Mouse (Mus musculus): ENCODE results near the gene Ptn. TPM values are rescaled to one million over a fixed set of nuclear protein-coding genes. Genes with fewer than 3 reads are reported as not detected.
"Not testable (repeated sequence)": the region's sequence is repeated elsewhere in the genome, so short reads cannot be mapped to it uniquely, and the experiment has no call there.

The Ptn gene
- polyA plus RNA-seq, 1 experiment from 2014 or later = 149 TPM

GRCm38 (mm10) chr6:36735622-36736021 is 74.4 kb downstream of the Ptn start:
- not testable (repeated sequence) for ATAC-seq (ENCODE audit: borderline replicate concordance, extremely low read depth, low FRiP score, low TSS enrichment); H3K9me3 ChIP-seq; H3K4me2 ChIP-seq; H3K4me1 ChIP-seq; H3K4me3 ChIP-seq; H3K9ac ChIP-seq; H3K27me3 ChIP-seq; H3K27ac ChIP-seq; H3K36me3 ChIP-seq
- 79% methylated on average over 4 of the region's 4 CpGs for WGBS

GRCm38 (mm10) chr6:36729811-36730210 is 80.2 kb downstream of the Ptn start:
- not testable (repeated sequence) for H3K4me2 ChIP-seq; H3K36me3 ChIP-seq; H3K27ac ChIP-seq; H3K27me3 ChIP-seq; H3K4me3 ChIP-seq; H3K4me1 ChIP-seq; H3K9ac ChIP-seq; H3K9me3 ChIP-seq; ATAC-seq (ENCODE audit: borderline replicate concordance, extremely low read depth, low FRiP score, low TSS enrichment)
- 95% methylated on average over 7 of the region's 7 CpGs for WGBS

GRCm38 (mm10) chr6:36728079-36728478 is 81.9 kb downstream of the Ptn start:
- Histone ChIP-seq H3K9me3 (no peaks in the 10 kb centered on the region; the same call in 1 of the 2 replicates), H3K4me1 (no peaks in the 10 kb centered on the region), H3K4me2 (no peak overlapping the region), H3K27me3 (no peaks in the 10 kb centered on the region), H3K36me3 (peaks cover 5% of the 10 kb centered on the region; the same call in 1 of the 2 replicates), H3K27ac (no peak overlapping the region), H3K9ac (no peak overlapping the region), H3K4me3 (no peak overlapping the region)
- no peak; the same call in 1 of the 2 replicates for ATAC-seq (ENCODE audit: borderline replicate concordance, extremely low read depth, low FRiP score, low TSS enrichment)
- WGBS = 54% methylated on average over 7 of the region's 7 CpGs

GRCm38 (mm10) chr6:36725509-36726160 is 84.4 kb downstream of the Ptn start:
- Histone ChIP-seq H3K4me3 (no peak overlapping the region), H3K4me1 (no peaks in the 10 kb centered on the region), H3K4me2 (no peak overlapping the region), H3K27ac (no peak overlapping the region), H3K9me3 (no peaks in the 10 kb centered on the region), H3K36me3 (peaks cover 2% of the 10 kb centered on the region; the same call in 1 of the 2 replicates), H3K27me3 (no peaks in the 10 kb centered on the region), H3K9ac (no peak overlapping the region)
- peak; percentile 31; the same call in 1 of the 2 replicates for ATAC-seq (ENCODE audit: borderline replicate concordance, extremely low read depth, low FRiP score, low TSS enrichment)
- WGBS = 36% methylated on average over 3 of the region's 3 CpGs

GRCm38 (mm10) chr6:36722769-36723549 is 87.1 kb downstream of the Ptn start:
- ATAC-seq (ENCODE audit: borderline replicate concordance, extremely low read depth, low FRiP score, low TSS enrichment) = no peak
- 56% methylated on average over 5 of the region's 5 CpGs for WGBS

GRCm38 (mm10) chr6:36713329-36713728 is 96.7 kb downstream of the Ptn start:
- no peaks in the 10 kb centered on the region for H3K36me3 ChIP-seq
- H3K4me2 ChIP-seq = no peak overlapping the region
- no peak overlapping the region for H3K9ac ChIP-seq
- no peak overlapping the region for H3K4me3 ChIP-seq
- no peak for ATAC-seq (ENCODE audit: borderline replicate concordance, extremely low read depth, low FRiP score, low TSS enrichment)
- H3K27ac ChIP-seq = no peak overlapping the region
- WGBS = 92% methylated on average over 4 of the region's 4 CpGs
- H3K27me3 ChIP-seq = no peaks in the 10 kb centered on the region
- H3K9me3 ChIP-seq = no peaks in the 10 kb centered on the region
- H3K4me1 ChIP-seq = no peaks in the 10 kb centered on the region

More at GRCm38 (mm10) chr6:36722769-36723549, 87.1 kb downstream of the Ptn start:
- Histone ChIP-seq H3K27me3 (no peaks in the 10 kb centered on the region), H3K4me1 (no peaks in the 10 kb centered on the region), H3K36me3 (no peaks in the 10 kb centered on the region), H3K9me3 (no peaks in the 10 kb centered on the region), H3K4me2 (no peak overlapping the region), H3K27ac (no peak overlapping the region), H3K4me3 (no peak overlapping the region), H3K9ac (no peak overlapping the region)

- 50% methylated on average over 3 of the region's 3 CpGs for WGBS
- H3K4me3 ChIP-seq = no peak overlapping the region
- no peaks in the 10 kb centered on the region for H3K27me3 ChIP-seq
- no peak overlapping the region for H3K27ac ChIP-seq
- H3K4me1 ChIP-seq = no peaks in the 10 kb centered on the region
- ATAC-seq (ENCODE audit: borderline replicate concordance, extremely low read depth, low FRiP score, low TSS enrichment) = no peak
- H3K36me3 ChIP-seq = no peaks in the 10 kb centered on the region
- H3K9me3 ChIP-seq = no peaks in the 10 kb centered on the region
- H3K9ac ChIP-seq = no peak overlapping the region
- no peak overlapping the region for H3K4me2 ChIP-seq
Observed at GRCm38 (mm10) chr6:36695481-36695880, 114.5 kb downstream of the Ptn start.

GRCm38 (mm10) chr6:36691497-36691896 is 118.5 kb downstream of the Ptn start:
- no peaks in the 10 kb centered on the region for H3K9me3 ChIP-seq
- no peak overlapping the region for H3K9ac ChIP-seq
- no peak overlapping the region for H3K27ac ChIP-seq
- no peak overlapping the region for H3K4me2 ChIP-seq
- no peaks in the 10 kb centered on the region for H3K27me3 ChIP-seq
- H3K36me3 ChIP-seq = no peaks in the 10 kb centered on the region
- no peaks in the 10 kb centered on the region for H3K4me1 ChIP-seq
- ATAC-seq (ENCODE audit: borderline replicate concordance, extremely low read depth, low FRiP score, low TSS enrichment) = peak; percentile 31; the same call in 1 of the 2 replicates
- 19% methylated on average over 1 of the region's 1 CpGs for WGBS
- no peak overlapping the region for H3K4me3 ChIP-seq

GRCm38 (mm10) chr6:36690941-36691340 is 119.1 kb downstream of the Ptn start:
- no peak overlapping the region for H3K4me3 ChIP-seq
- WGBS = 79% methylated on average over 4 of the region's 4 CpGs
- no peak overlapping the region for H3K4me2 ChIP-seq
- H3K9me3 ChIP-seq = no peaks in the 10 kb centered on the region
- no peaks in the 10 kb centered on the region for H3K36me3 ChIP-seq
- no peak overlapping the region for H3K9ac ChIP-seq
- H3K4me1 ChIP-seq = no peaks in the 10 kb centered on the region
- H3K27ac ChIP-seq = no peak overlapping the region
- no peak for ATAC-seq (ENCODE audit: borderline replicate concordance, extremely low read depth, low FRiP score, low TSS enrichment)
- H3K27me3 ChIP-seq = no peaks in the 10 kb centered on the region

GRCm38 (mm10) chr6:36676710-36677691 is 133.0 kb downstream of the Ptn start:
- Histone ChIP-seq H3K4me3 (no peak overlapping the region), H3K9ac (no peak overlapping the region), H3K4me2 (no peak overlapping the region), H3K27ac (no peak overlapping the region), H3K9me3 (no peaks in the 10 kb centered on the region), H3K27me3 (no peaks in the 10 kb centered on the region), H3K4me1 (peaks cover 3% of the 10 kb centered on the region; the same call in 1 of the 2 replicates), H3K36me3 (no peaks in the 10 kb centered on the region)
- WGBS = 43% methylated on average over 8 of the region's 8 CpGs
- peak; percentile 31; the same call in 1 of the 2 replicates for ATAC-seq (ENCODE audit: borderline replicate concordance, extremely low read depth, low FRiP score, low TSS enrichment)

GRCm38 (mm10) chr6:36672399-36673221 is 137.4 kb downstream of the Ptn start:
- Histone ChIP-seq H3K4me2 (no peak overlapping the region), H3K4me3 (no peak overlapping the region), H3K4me1 (peaks cover 3% of the 10 kb centered on the region; the same call in 1 of the 2 replicates), H3K9me3 (no peaks in the 10 kb centered on the region), H3K36me3 (no peaks in the 10 kb centered on the region), H3K27me3 (no peaks in the 10 kb centered on the region), H3K27ac (peak overlapping the region; percentile 64; the same call in 1 of the 2 replicates), H3K9ac (no peak overlapping the region)
- ATAC-seq (ENCODE audit: borderline replicate concordance, extremely low read depth, low FRiP score, low TSS enrichment) = peak; percentile 14; the same call in 1 of the 2 replicates
- WGBS = 74% methylated on average over 11 of the region's 11 CpGs

All from lung, embryonic 15.5 days (tissue).